Mouse (Mus musculus) CD4-positive helper T cell, adult 2 months (primary cell): ENCODE measurements at regions not wholly inside any gene's neighbourhood (a gene's known extent, or its start where the extent isn't known, plus 50 kb on each side); places are given as distances from the start of the nearest gene placed in this dataset.

ENCODE experiments used
- DNase-seq: peaks from one replicate; pipeline ENCODE4 v3.0.0-alpha.2; 2012; ENCODE audit warnings: low read depth, missing footprints, low spot score

- DNase-seq, result peak; percentile 67
Observed at GRCm38 (mm10) chr13:52083601-52084455, 237.3 kb downstream of the Gadd45g start.

GRCm38 (mm10) chr13:52085110-52085509 is 238.6 kb downstream of the Gadd45g start:
- peak; percentile 34 for DNase-seq

GRCm38 (mm10) chr13:52088319-52088718 is 241.8 kb downstream of the Gadd45g start:
- DNase-seq, result no peak

GRCm38 (mm10) chr13:52090365-52090764 is 243.9 kb downstream of the Gadd45g start:
- no peak for DNase-seq

- no peak for DNase-seq
Observed at GRCm38 (mm10) chr13:52094785-52095184, 248.3 kb downstream of the Gadd45g start.

- no peak for DNase-seq
Observed at GRCm38 (mm10) chr13:52096506-52096905, 250.0 kb downstream of the Gadd45g start.

- no peak for DNase-seq
Observed at GRCm38 (mm10) chr13:52105989-52106642, 259.6 kb downstream of the Gadd45g start.

- DNase-seq, result no peak
Observed at GRCm38 (mm10) chr13:52108349-52108921, 262.0 kb downstream of the Gadd45g start.

GRCm38 (mm10) chr13:52109039-52109759 is 262.7 kb downstream of the Gadd45g start:
- DNase-seq, result no peak

GRCm38 (mm10) chr13:52110750-52111149 is 264.3 kb downstream of the Gadd45g start:
- no peak for DNase-seq

- no peak for DNase-seq
Observed at GRCm38 (mm10) chr13:52113549-52113948, 267.1 kb downstream of the Gadd45g start.

- no peak for DNase-seq
Observed at GRCm38 (mm10) chr13:52114431-52114830, 268.0 kb downstream of the Gadd45g start.

- DNase-seq, result peak; percentile 24
Observed at GRCm38 (mm10) chr13:52114962-52115361, 268.5 kb downstream of the Gadd45g start.

GRCm38 (mm10) chr13:52116241-52116640 is 269.8 kb downstream of the Gadd45g start:
- DNase-seq, result no peak

- no peak for DNase-seq
Observed at GRCm38 (mm10) chr13:52116756-52117155, 270.3 kb downstream of the Gadd45g start.

GRCm38 (mm10) chr13:52120795-52121194 is 274.3 kb downstream of the Gadd45g start:
- no peak for DNase-seq

- DNase-seq, result no peak
Observed at GRCm38 (mm10) chr13:52125037-52125436, 278.6 kb downstream of the Gadd45g start.

GRCm38 (mm10) chr13:52127751-52128150 is 281.3 kb downstream of the Gadd45g start:
- DNase-seq, result no peak

- DNase-seq, result no peak
Observed at GRCm38 (mm10) chr13:52129466-52129865, 283.0 kb downstream of the Gadd45g start.

GRCm38 (mm10) chr13:52133202-52133601 is 286.7 kb downstream of the Gadd45g start:
- no peak for DNase-seq

- DNase-seq, result no peak
Observed at GRCm38 (mm10) chr13:52138331-52138945, 292.0 kb downstream of the Gadd45g start.
